Mouse (Mus musculus) midbrain, embryonic 11.5 days (tissue): ENCODE data around the gene Cbfa2t3. TPM values are rescaled to one million over a fixed set of nuclear protein-coding genes. Genes with fewer than 3 reads are reported as not detected.
"Not testable (repeated sequence)": the region's sequence is repeated elsewhere in the genome, so short reads cannot be mapped to it uniquely, and the experiment has no call there.

Experiments used
- ATAC-seq: fragments of 200-750 bp; cut with Nextera tagmentation; 2 replicates; pipeline ENCODE4 v1.8.0; 2017; ENCODE audit warnings: moderate TSS enrichment, moderate library complexity; ENCODE audit not compliant: low FRiP score
- DNase-seq: peaks from one replicate; pipeline ENCODE4 v3.0.0; 2015; ENCODE audit warnings: low spot score; ENCODE audit errors: missing footprints
- H3K27ac ChIP-seq: fragments of 300-500 bp; sonication (generic); 2 replicates; pipeline ENCODE4 v1.5.1; 2014; ENCODE audit warnings: low read depth, low read length
- H3K27me3 ChIP-seq: fragments of 300-500 bp; sonication (generic); 2 replicates; pipeline ENCODE4 v1.6.1; 2014; ENCODE audit warnings: mild to moderate bottlenecking, low read length, moderate library complexity, mixed read lengths; ENCODE audit not compliant: control insufficient read depth, insufficient read depth
- H3K36me3 ChIP-seq: fragments of 300-500 bp; sonication (generic); 2 replicates; pipeline ENCODE4 v1.6.1; 2014; ENCODE audit warnings: mild to moderate bottlenecking, low read length, moderate library complexity, mixed read lengths; ENCODE audit not compliant: control insufficient read depth, insufficient read depth
- H3K4me1 ChIP-seq: fragments of 300-500 bp; sonication (generic); 2 replicates; pipeline ENCODE4 v1.6.1; 2014; ENCODE audit warnings: low read length; ENCODE audit not compliant: control insufficient read depth, insufficient read depth
- H3K4me2 ChIP-seq: fragments of 300-500 bp; sonication (generic); 2 replicates; pipeline ENCODE4 v1.6.1; 2014; ENCODE audit warnings: mild to moderate bottlenecking, moderate library complexity
- H3K4me3 ChIP-seq: fragments of 300-500 bp; sonication (generic); 2 replicates; pipeline ENCODE4 v1.5.1; 2014; ENCODE audit warnings: low read depth, low read length
- H3K9ac ChIP-seq: fragments of 300-500 bp; sonication (generic); 2 replicates; pipeline ENCODE4 v1.6.1; 2014; ENCODE audit warnings: low read length
- H3K9me3 ChIP-seq: fragments of 300-500 bp; sonication (generic); 2 replicates; pipeline ENCODE4 v1.6.1; 2016; ENCODE audit warnings: low read length; ENCODE audit not compliant: control insufficient read depth
- WGBS: fragments of 180-500 bp; shearing (Covaris S2); extraction: QIAGEN DNeasy Blood & Tissue Kit; methylation state at CpG from one replicate; pipeline ENCODE4 v1.1.7; 2014; 5-methylcytosine and 5-hydroxymethylcytosine counted together
- polyA plus RNA-seq: library from polyadenylated mRNA; unstranded; fragments of >200 nt; fragmentation: Nextera tagmentation; extraction: Ambion mirVana; gene quantifications from 2 replicates; pipeline ENCODE4 v1.2.1, GENCODE M21; 2014

Cbfa2t3 gene
- polyA plus RNA-seq, 1 experiment from 2014 or later: 6.1 TPM

- Histone ChIP-seq H3K4me1 (peaks cover 15% of the 10 kb centered on the region), H3K9ac (no peak overlapping the region), H3K4me2 (no peak overlapping the region), H3K9me3 (no peaks in the 10 kb centered on the region), H3K27ac (no peak overlapping the region), H3K36me3 (no peaks in the 10 kb centered on the region), H3K4me3 (no peak overlapping the region), H3K27me3 (no peaks in the 10 kb centered on the region)
- ATAC-seq (no peak), DNase-seq (no peak)
- WGBS: 88% methylated on average over 9 of the region's 9 CpGs
These were observed 61.7 kb downstream of the Cbfa2t3 start for GRCm38 (mm10) chr8:122637230-122637629.

- Histone ChIP-seq H3K4me3 (no peak overlapping the region), H3K4me1 (peaks cover 15% of the 10 kb centered on the region), H3K36me3 (no peaks in the 10 kb centered on the region), H3K9ac (no peak overlapping the region), H3K27me3 (no peaks in the 10 kb centered on the region), H3K4me2 (no peak overlapping the region), H3K27ac (no peak overlapping the region), H3K9me3 (no peaks in the 10 kb centered on the region)
- ATAC-seq (no peak), DNase-seq (no peak)
- 78% methylated on average over 9 of the region's 9 CpGs for WGBS
These were observed 62.1 kb downstream of the Cbfa2t3 start for GRCm38 (mm10) chr8:122636803-122637175.

- H3K27me3 ChIP-seq: no peaks in the 10 kb centered on the region
- H3K9me3 ChIP-seq: no peaks in the 10 kb centered on the region
- H3K4me2 ChIP-seq: no peak overlapping the region
- WGBS: 79% methylated on average over 14 of the region's 14 CpGs
- DNase-seq: no peak
- H3K4me3 ChIP-seq: no peak overlapping the region
- no peaks in the 10 kb centered on the region for H3K36me3 ChIP-seq
- H3K27ac ChIP-seq: no peak overlapping the region
- no peak overlapping the region for H3K9ac ChIP-seq
- peaks cover 15% of the 10 kb centered on the region for H3K4me1 ChIP-seq
- ATAC-seq: no peak
These were observed 62.8 kb downstream of the Cbfa2t3 start for GRCm38 (mm10) chr8:122635878-122636802.

- Histone ChIP-seq H3K9ac (no peak overlapping the region), H3K9me3 (no peaks in the 10 kb centered on the region), H3K36me3 (no peaks in the 10 kb centered on the region), H3K4me1 (no peaks in the 10 kb centered on the region; the same call in none of the 2 replicates), H3K27me3 (no peaks in the 10 kb centered on the region; the same call in 1 of the 2 replicates), H3K27ac (no peak overlapping the region), H3K4me3 (no peak overlapping the region), H3K4me2 (no peak overlapping the region)
- whole genome bisulfite sequencing: 94% methylated on average over 14 of the region's 14 CpGs
- no peak for DNase-seq
- no peak for ATAC-seq
These were observed 65.7 kb downstream of the Cbfa2t3 start for GRCm38 (mm10) chr8:122633205-122633604.

- H3K4me1 ChIP-seq, ATAC-seq: not testable (repeated sequence)
- 87% methylated on average over 3 of the region's 3 CpGs for WGBS
These were observed 66.8 kb downstream of the Cbfa2t3 start for GRCm38 (mm10) chr8:122632134-122632533.

GRCm38 (mm10) chr8:122630696-122631095 is 68.2 kb downstream of the Cbfa2t3 start:
- H3K4me2 ChIP-seq: no peak overlapping the region; the same call in 1 of the 2 replicates
- no peak overlapping the region for H3K27ac ChIP-seq
- H3K4me1 ChIP-seq: no peaks in the 10 kb centered on the region; the same call in 1 of the 2 replicates
- 54% methylated on average over 22 of the region's 22 CpGs for WGBS
- no peak for ATAC-seq
- no peak for DNase-seq
- no peaks in the 10 kb centered on the region; the same call in 1 of the 2 replicates for H3K27me3 ChIP-seq
- H3K36me3 ChIP-seq: no peaks in the 10 kb centered on the region
- H3K4me3 ChIP-seq: no peak overlapping the region
- no peak overlapping the region for H3K9ac ChIP-seq
- H3K9me3 ChIP-seq: no peaks in the 10 kb centered on the region

More at GRCm38 (mm10) chr8:122632134-122632533, 66.8 kb downstream of the Cbfa2t3 start:
- H3K4me3 ChIP-seq, H3K4me2 ChIP-seq, H3K27ac ChIP-seq, H3K9ac ChIP-seq, DNase-seq, H3K27me3 ChIP-seq, H3K9me3 ChIP-seq, H3K36me3 ChIP-seq: not testable (repeated sequence)

- no peak for DNase-seq
- WGBS: 16% methylated on average over 10 of the region's 10 CpGs
- Histone ChIP-seq H3K36me3 (no peaks in the 10 kb centered on the region), H3K4me3 (no peak overlapping the region), H3K9ac (no peak overlapping the region), H3K4me2 (no peak overlapping the region), H3K9me3 (no peaks in the 10 kb centered on the region), H3K4me1 (no peaks in the 10 kb centered on the region; the same call in 1 of the 2 replicates), H3K27me3 (no peaks in the 10 kb centered on the region; the same call in 1 of the 2 replicates), H3K27ac (no peak overlapping the region)
- no peak for ATAC-seq
These were observed 69.5 kb downstream of the Cbfa2t3 start for GRCm38 (mm10) chr8:122629388-122629787.

- WGBS: 69% methylated on average over 2 of the region's 2 CpGs
- Histone ChIP-seq H3K4me1 (no peaks in the 10 kb centered on the region; the same call in 1 of the 2 replicates), H3K9ac (no peak overlapping the region), H3K27ac (no peak overlapping the region), H3K4me3 (no peak overlapping the region), H3K9me3 (no peaks in the 10 kb centered on the region), H3K4me2 (no peak overlapping the region), H3K27me3 (no peaks in the 10 kb centered on the region; the same call in 1 of the 2 replicates), H3K36me3 (no peaks in the 10 kb centered on the region)
- ATAC-seq (no peak), DNase-seq (no peak)
These were observed 72.0 kb downstream of the Cbfa2t3 start for GRCm38 (mm10) chr8:122626896-122627295.

- Histone ChIP-seq H3K4me1 (no peaks in the 10 kb centered on the region; the same call in 1 of the 2 replicates), H3K4me2 (no peak overlapping the region), H3K4me3 (no peak overlapping the region), H3K9ac (no peak overlapping the region), H3K36me3 (no peaks in the 10 kb centered on the region), H3K27ac (no peak overlapping the region), H3K27me3 (no peaks in the 10 kb centered on the region; the same call in 1 of the 2 replicates), H3K9me3 (no peaks in the 10 kb centered on the region)
- WGBS: 84% methylated on average over 9 of the region's 9 CpGs
- DNase-seq (no peak), ATAC-seq (no peak)
These were observed 73.1 kb downstream of the Cbfa2t3 start for GRCm38 (mm10) chr8:122625811-122626210.
